Mouse (Mus musculus) liver, embryonic 14.5 days (tissue): ENCODE data around the gene Abcg1.

Experiments used
- CTCF ChIP-seq: IDR thresholded peaks from 2 replicates; pipeline ENCODE4 v1.5.1; 2016; ENCODE audit warnings: antibody characterized with exemption, low read depth, control low read depth
- EP300 ChIP-seq: IDR thresholded peaks from 2 replicates; pipeline ENCODE4 v1.6.1; 2016; ENCODE audit warnings: antibody characterized with exemption, low read depth

- TF ChIP-seq CTCF (no peak), EP300 (no peak)
Measured at GRCm38 (mm10) chr17:31069121-31069520, 11.6 kb downstream of the Abcg1 start.
